Mouse (Mus musculus): ENCODE data around the gene Olfr1501.

DNA sequence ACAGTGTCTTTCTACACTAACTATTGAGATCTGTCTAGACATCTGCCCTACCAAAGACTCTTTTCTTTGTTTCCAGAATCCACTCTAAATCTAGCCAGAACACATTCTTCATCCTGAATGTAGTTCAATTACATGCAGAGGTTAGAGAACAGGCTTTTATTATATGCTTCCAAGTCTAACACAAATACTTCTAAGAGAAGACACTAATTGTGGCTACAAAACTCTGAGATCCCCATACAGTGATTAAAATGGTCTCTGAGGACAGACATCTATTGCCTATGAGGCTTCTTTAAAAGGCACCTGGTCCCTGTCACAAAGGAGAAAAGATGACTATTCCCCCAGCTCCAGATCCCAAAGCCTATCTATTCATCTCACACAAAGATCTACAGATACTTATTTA is 20.1 kb downstream of the Olfr1501 start, which contains the start of gene Olfr1500:
- no peak for TF ChIP-seq CTCF (conservative IDR thresholded peaks at IDR 0.05 in 1 of 2, IDR thresholded peaks at IDR 0.05 in 1 of 2; ENCODE audit: low read depth in 2 of 2, low read length in 2 of 2)
- no peak for TF ChIP-seq RCOR1 (conservative IDR thresholded peaks at IDR 0.05; ENCODE audit: low read depth, low read length)
- TF ChIP-seq USF1 (IDR thresholded peaks at IDR 0.05; ENCODE audit: low read depth, low read length): no peak
- no peak for TF ChIP-seq TCF12 (IDR thresholded peaks at IDR 0.05; ENCODE audit: low read depth, low read length)
- TF ChIP-seq MAZ (IDR thresholded peaks at IDR 0.05; ENCODE audit: low read depth, low read length): no peak
- TF ChIP-seq SIN3A (IDR thresholded peaks at IDR 0.05; ENCODE audit: low read length): no peak
- no peak for TF ChIP-seq POLR2A (IDR thresholded peaks at IDR 0.05; ENCODE audit: low read depth, low read length)
- TF ChIP-seq ZKSCAN1 (IDR thresholded peaks at IDR 0.05; ENCODE audit: borderline replicate concordance, low read depth, low read length): no peak
- no peak for TF ChIP-seq MXI1 (IDR thresholded peaks at IDR 0.05; ENCODE audit: low read depth, low read length)
- TF ChIP-seq CHD1 (IDR thresholded peaks at IDR 0.05; ENCODE audit: low read depth, low read length): no peak
- TF ChIP-seq SMC3 (IDR thresholded peaks at IDR 0.05; ENCODE audit: low read depth, low read length): no peak
- TF ChIP-seq UBTF (IDR thresholded peaks at IDR 0.05; ENCODE audit: low read depth, low read length): no peak
- TF ChIP-seq NELFE (IDR thresholded peaks at IDR 0.05; ENCODE audit: low read depth, low read length): no peak
